Mouse (Mus musculus) cerebellum, postnatal 14 days (tissue): Measurements from ENCODE around the gene Olfr12.

Source experiments
- DNase-seq, 2 experiments: peaks; one replicate each; pipeline ENCODE4 v3.0.0; 2021; ENCODE audit warnings: mixed read lengths in 2 of 2

The Olfr12 gene

GRCm38 (mm10) chr1:92641514-92642272 is 24.1 kb downstream of the Olfr12 start, which contains the start of gene Cops9:
TSS of gene Cops9 (minus strand) at chr1:92641985.
- peak; percentile 92 to 93 for DNase-seq

GRCm38 (mm10) chr1:92643691-92644090 is 26.1 kb downstream of the Olfr12 start:
- no peak for DNase-seq

- DNase-seq, result no peak
These were observed 27.3 kb downstream of the Olfr12 start for GRCm38 (mm10) chr1:92644916-92645315.

GRCm38 (mm10) chr1:92646111-92646510 is 28.5 kb downstream of the Olfr12 start:
- DNase-seq, result no peak

- DNase-seq, result no peak
These were observed 29.0 kb downstream of the Olfr12 start for GRCm38 (mm10) chr1:92646601-92647000.

GRCm38 (mm10) chr1:92647026-92647425 is 29.4 kb downstream of the Olfr12 start:
- DNase-seq, result no peak

- DNase-seq, result peak; percentile 87 to 90
These were observed 30.2 kb downstream of the Olfr12 start for GRCm38 (mm10) chr1:92647752-92648151.

GRCm38 (mm10) chr1:92648197-92648596 is 30.6 kb downstream of the Olfr12 start:
- no peak for DNase-seq

DNA sequence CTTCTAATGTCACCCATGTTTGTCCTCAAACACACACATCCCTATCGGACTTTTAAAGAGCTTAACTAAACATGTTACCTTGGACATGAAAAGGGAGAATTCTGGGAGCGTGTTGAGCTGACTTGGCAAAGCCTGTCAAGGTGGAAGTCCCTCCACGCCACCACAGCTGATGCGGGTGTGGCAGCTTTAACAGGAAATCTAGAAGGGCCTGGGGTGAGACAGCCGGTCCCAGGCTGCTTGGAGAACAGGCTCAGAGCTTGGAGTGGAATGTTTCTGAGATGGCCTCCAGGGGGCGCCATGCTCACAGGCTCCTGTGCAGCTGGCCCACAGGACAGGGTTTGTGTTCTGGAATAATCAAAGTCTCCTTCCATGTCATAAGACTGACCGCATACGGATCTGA is 31.1 kb downstream of the Olfr12 start, which contains the start of gene Otos:
Otos (minus strand) TSS at position 169 of the 400 bp plus-strand sequence.
- DNase-seq, result peak; percentile 85 to 89

DNA sequence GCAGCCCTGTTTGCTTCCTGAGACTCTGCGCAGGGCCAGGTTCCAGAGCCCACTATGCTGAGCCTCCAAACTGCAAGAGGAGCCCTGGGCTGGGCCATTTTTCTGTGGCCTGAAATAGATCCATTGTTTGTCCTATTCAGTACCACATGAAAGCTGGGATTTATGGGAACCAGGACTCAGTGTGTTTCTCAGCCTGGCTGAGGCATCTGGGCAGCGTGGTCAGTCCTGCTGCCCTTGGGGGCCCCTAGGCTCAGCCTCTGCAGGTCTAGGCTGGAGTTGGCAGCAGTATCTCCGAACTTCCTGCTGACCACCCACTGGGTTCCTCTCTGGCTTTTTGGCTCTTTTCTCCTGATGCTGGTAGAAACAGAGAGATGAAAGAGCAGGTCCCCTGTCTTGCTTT is 33.9 kb downstream of the Olfr12 start:
- no peak for DNase-seq

- DNase-seq, result no peak
These were observed 35.6 kb downstream of the Olfr12 start for GRCm38 (mm10) chr1:92653179-92653578.

GRCm38 (mm10) chr1:92654676-92655075 is 37.1 kb downstream of the Olfr12 start:
- no peak for DNase-seq

GRCm38 (mm10) chr1:92657025-92657820 is 39.6 kb downstream of the Olfr12 start:
- DNase-seq, result no peak

DNA sequence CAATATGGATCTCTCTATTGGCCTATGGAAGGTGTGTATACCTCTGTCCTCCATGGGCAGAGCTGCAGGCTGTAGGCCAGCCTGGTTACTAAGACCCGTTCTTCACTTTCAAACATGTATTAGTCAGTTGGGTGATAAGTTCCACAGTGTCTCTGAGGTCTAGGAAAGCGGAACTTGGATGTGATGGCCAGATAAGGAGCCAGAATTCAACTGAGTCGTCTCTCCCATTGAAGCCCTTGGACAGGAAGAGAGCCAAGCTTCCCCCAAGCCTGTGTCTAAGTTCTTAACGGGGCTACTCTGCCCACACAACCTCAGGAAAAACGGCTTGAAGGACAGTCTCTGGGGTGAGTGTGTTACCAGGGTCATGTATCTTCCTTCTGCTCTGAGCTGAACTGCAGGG is 41.8 kb downstream of the Olfr12 start:
- DNase-seq, result no peak

- peak; percentile 67 to 82 for DNase-seq
These were observed 49.5 kb downstream of the Olfr12 start for GRCm38 (mm10) chr1:92667106-92667505.

DNA sequence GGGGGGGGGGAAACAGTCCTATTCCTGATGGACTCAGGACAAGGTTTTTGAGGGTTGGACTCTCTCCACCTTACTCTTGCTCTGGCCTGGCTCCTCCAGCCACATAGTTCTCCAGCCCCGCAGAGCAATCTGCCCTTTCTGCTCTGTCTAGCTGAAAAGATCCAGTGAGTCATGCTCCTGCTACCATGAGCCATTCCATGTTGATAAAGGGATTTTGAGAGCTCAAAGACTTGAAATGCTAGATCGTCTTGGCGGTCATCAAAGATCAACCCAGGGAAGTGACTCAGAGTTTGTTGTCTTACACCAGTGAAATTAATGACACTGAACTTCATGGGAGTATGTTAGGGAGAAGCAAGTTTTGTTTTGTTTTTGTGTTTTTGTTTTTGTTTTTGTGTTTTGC is 51.8 kb downstream of the Olfr12 start:
- no peak for DNase-seq

GRCm38 (mm10) chr1:92671326-92671725 is 53.7 kb downstream of the Olfr12 start:
- DNase-seq, result no peak
